Mouse (Mus musculus) neural tube, embryonic 12.5 days (tissue): ENCODE measurements around the gene Islr2. TPM values are rescaled to one million over a fixed set of nuclear protein-coding genes. Genes with fewer than 3 reads are reported as not detected.

Experiments used
- ATAC-seq: fragments of 200-750 bp; cut with Nextera tagmentation; 2 replicates; pipeline ENCODE4 v1.8.0; 2017; ENCODE audit warnings: low read depth, mild to moderate bottlenecking, moderate TSS enrichment, moderate library complexity; ENCODE audit not compliant: low FRiP score
- H3K27ac ChIP-seq: fragments of 300-500 bp; sonication (generic); 2 replicates; pipeline ENCODE4 v1.5.1; 2016
- H3K27me3 ChIP-seq: fragments of 300-500 bp; sonication (generic); replicated peaks from 2 replicates; pipeline ENCODE4 v1.6.1; 2016; ENCODE audit warnings: mild to moderate bottlenecking
- H3K36me3 ChIP-seq: fragments of 300-500 bp; sonication (generic); 2 replicates; pipeline ENCODE4 v1.6.1; 2016; ENCODE audit warnings: mild to moderate bottlenecking
- H3K4me1 ChIP-seq: fragments of 300-500 bp; sonication (generic); 2 replicates; pipeline ENCODE4 v1.6.1; 2016
- H3K4me2 ChIP-seq: fragments of 300-500 bp; sonication (generic); replicated peaks from 2 replicates; pipeline ENCODE4 v1.6.1; 2016; ENCODE audit warnings: mild to moderate bottlenecking
- H3K4me3 ChIP-seq: fragments of 300-500 bp; sonication (generic); 2 replicates; pipeline ENCODE4 v1.5.1; 2016
- H3K9ac ChIP-seq: fragments of 300-500 bp; sonication (generic); 2 replicates; pipeline ENCODE4 v1.6.1; 2016; ENCODE audit warnings: mild to moderate bottlenecking
- H3K9me3 ChIP-seq: fragments of 300-500 bp; sonication (generic); 2 replicates; pipeline ENCODE4 v1.6.1; 2016; ENCODE audit warnings: mild to moderate bottlenecking
- WGBS: fragments of 180-500 bp; shearing (Covaris S2); methylation state at CpG from one replicate; pipeline ENCODE4 v1.1.7; 2016; 5-methylcytosine and 5-hydroxymethylcytosine counted together
- polyA plus RNA-seq: library from polyadenylated mRNA; unstranded; fragments of >200 nt; fragmentation: Nextera tagmentation; extraction: Ambion mirVana; gene quantifications from 2 replicates; pipeline ENCODE4 v1.2.1, GENCODE M21; 2016

Gene Islr2
- polyA plus RNA-seq, 1 experiment from 2014 or later, result 13.8 TPM

- Histone ChIP-seq H3K9me3 (no peaks in the 10 kb centered on the region), H3K27me3 (peaks cover 94% of the 10 kb centered on the region), H3K4me3 (peak overlapping the region; percentile 32), H3K27ac (no peak overlapping the region), H3K9ac (peak overlapping the region; percentile 53), H3K4me2 (peak overlapping the region; percentile 57), H3K36me3 (no peaks in the 10 kb centered on the region), H3K4me1 (peaks cover 47% of the 10 kb centered on the region)
- ATAC-seq, result no peak
- WGBS, result 1% methylated on average over 41 of the region's 41 CpGs
These were observed 4.5 kb downstream of the Islr2 start for GRCm38 (mm10) chr9:58199381-58200269.

GRCm38 (mm10) chr9:58198801-58199371 is 5.2 kb downstream of the Islr2 start:
- H3K36me3 ChIP-seq, result no peaks in the 10 kb centered on the region
- peak overlapping the region; percentile 53 for H3K9ac ChIP-seq
- 0 out of 2 replicates have a peak overlapping the region, but pooled peaks have one; percentile 33 for H3K27ac ChIP-seq
- H3K4me2 ChIP-seq, result peak overlapping the region; percentile 57
- peak overlapping the region; percentile 32 for H3K4me3 ChIP-seq
- 2% methylated on average over 38 of the region's 38 CpGs for WGBS
- H3K27me3 ChIP-seq, result peaks cover 99% of the 10 kb centered on the region
- peaks cover 47% of the 10 kb centered on the region for H3K4me1 ChIP-seq
- H3K9me3 ChIP-seq, result no peaks in the 10 kb centered on the region
- ATAC-seq, result no peak

- under 1% methylated on average over 58 of the region's 58 CpGs for WGBS
- Histone ChIP-seq H3K4me3 (peak overlapping the region; percentile 32), H3K9ac (peak overlapping the region; percentile 53), H3K4me2 (peak overlapping the region; percentile 57), H3K27me3 (peaks cover 91% of the 10 kb centered on the region), H3K9me3 (no peaks in the 10 kb centered on the region), H3K4me1 (peaks cover 47% of the 10 kb centered on the region), H3K36me3 (no peaks in the 10 kb centered on the region), H3K27ac (no peak overlapping the region)
- ATAC-seq, result peak; percentile 11; the same call in 1 of the 2 replicates
These were observed 6.1 kb downstream of the Islr2 start for GRCm38 (mm10) chr9:58197781-58198701.

- Histone ChIP-seq H3K4me1 (peaks cover 36% of the 10 kb centered on the region), H3K36me3 (no peaks in the 10 kb centered on the region), H3K27me3 (peaks cover 79% of the 10 kb centered on the region), H3K4me2 (peak overlapping the region; percentile 57), H3K9ac (peak overlapping the region; percentile 53), H3K9me3 (no peaks in the 10 kb centered on the region), H3K27ac (no peak overlapping the region), H3K4me3 (peak overlapping the region; percentile 32)
- no peak for ATAC-seq
- WGBS, result 1% methylated on average over 46 of the region's 46 CpGs
These were observed 7.2 kb downstream of the Islr2 start for GRCm38 (mm10) chr9:58196610-58197567.

GRCm38 (mm10) chr9:58196141-58196540 is 8.0 kb downstream of the Islr2 start:
- Histone ChIP-seq H3K36me3 (no peaks in the 10 kb centered on the region), H3K27me3 (peaks cover 72% of the 10 kb centered on the region), H3K4me1 (peaks cover 33% of the 10 kb centered on the region), H3K4me3 (peak overlapping the region; percentile 16), H3K27ac (no peak overlapping the region), H3K9me3 (no peaks in the 10 kb centered on the region), H3K4me2 (peak overlapping the region; percentile 57), H3K9ac (peak overlapping the region; percentile 53; the same call in 1 of the 2 replicates)
- ATAC-seq, result no peak
- WGBS, result 2% methylated on average over 14 of the region's 14 CpGs

- peaks cover 67% of the 10 kb centered on the region for H3K27me3 ChIP-seq
- no peak for ATAC-seq
- H3K36me3 ChIP-seq, result no peaks in the 10 kb centered on the region
- no peak overlapping the region for H3K27ac ChIP-seq
- no peak overlapping the region for H3K4me3 ChIP-seq
- H3K9ac ChIP-seq, result 0 out of 2 replicates have a peak overlapping the region, but pooled peaks have one; percentile 53
- H3K9me3 ChIP-seq, result no peaks in the 10 kb centered on the region
- WGBS, result 6% methylated on average over 1 of the region's 1 CpGs
- H3K4me1 ChIP-seq, result peaks cover 33% of the 10 kb centered on the region
- H3K4me2 ChIP-seq, result peak overlapping the region; percentile 57
These were observed 8.4 kb downstream of the Islr2 start for GRCm38 (mm10) chr9:58195671-58196070.

- H3K9me3 ChIP-seq, result no peaks in the 10 kb centered on the region
- H3K27me3 ChIP-seq, result peaks cover 53% of the 10 kb centered on the region
- H3K4me1 ChIP-seq, result peaks cover 28% of the 10 kb centered on the region
- 75% methylated on average over 9 of the region's 9 CpGs for WGBS
- no peak overlapping the region for H3K9ac ChIP-seq
- H3K4me3 ChIP-seq, result no peak overlapping the region
- H3K4me2 ChIP-seq, result no peak overlapping the region
- H3K36me3 ChIP-seq, result no peaks in the 10 kb centered on the region
- ATAC-seq, result no peak
- H3K27ac ChIP-seq, result no peak overlapping the region
These were observed 9.9 kb downstream of the Islr2 start for GRCm38 (mm10) chr9:58194222-58194621.

GRCm38 (mm10) chr9:58184456-58184855 is 19.7 kb downstream of the Islr2 start:
- WGBS, result 78% methylated on average over 6 of the region's 6 CpGs
- no peak overlapping the region for H3K4me2 ChIP-seq
- H3K4me3 ChIP-seq, result no peak overlapping the region
- ATAC-seq, result no peak
- no peaks in the 10 kb centered on the region for H3K36me3 ChIP-seq
- H3K9ac ChIP-seq, result no peak overlapping the region
- H3K4me1 ChIP-seq, result no peaks in the 10 kb centered on the region
- no peak overlapping the region for H3K27ac ChIP-seq
- no peaks in the 10 kb centered on the region for H3K9me3 ChIP-seq
- H3K27me3 ChIP-seq, result no peaks in the 10 kb centered on the region

- Histone ChIP-seq H3K9me3 (no peaks in the 10 kb centered on the region), H3K4me2 (no peak overlapping the region), H3K27ac (no peak overlapping the region), H3K27me3 (no peaks in the 10 kb centered on the region), H3K4me1 (0 out of 2 replicates have a peak, but pooled peaks cover 8% of the 10 kb centered on the region), H3K36me3 (no peaks in the 10 kb centered on the region), H3K9ac (no peak overlapping the region), H3K4me3 (no peak overlapping the region)
- ATAC-seq, result no peak
- 82% methylated on average over 2 of the region's 2 CpGs for WGBS
These were observed 24.7 kb downstream of the Islr2 start for GRCm38 (mm10) chr9:58179390-58179789.

GRCm38 (mm10) chr9:58177165-58177564 is 27.0 kb downstream of the Islr2 start:
- Histone ChIP-seq H3K4me1 (0 out of 2 replicates have a peak, but pooled peaks cover 8% of the 10 kb centered on the region), H3K36me3 (no peaks in the 10 kb centered on the region), H3K9me3 (no peaks in the 10 kb centered on the region), H3K4me3 (no peak overlapping the region), H3K9ac (no peak overlapping the region), H3K27ac (no peak overlapping the region), H3K27me3 (no peaks in the 10 kb centered on the region), H3K4me2 (no peak overlapping the region)
- 45% methylated on average over 4 of the region's 4 CpGs for WGBS
- no peak for ATAC-seq
